Mouse (Mus musculus) midbrain, postnatal 0 days (tissue): Measurements from ENCODE around the gene Gfy. TPM values are rescaled to one million over a fixed set of nuclear protein-coding genes. Genes with fewer than 3 reads are reported as not detected.
A peak's percentile ranks its signal among the peaks of the same experiment; 100 is the strongest.

Experiments used
- ATAC-seq: fragments of 200-750 bp; cut with Nextera tagmentation; 2 replicates; pipeline ENCODE4 v1.8.0; 2017; ENCODE audit warnings: moderate number of reproducible peaks, mild to moderate bottlenecking, moderate TSS enrichment, moderate library complexity; ENCODE audit not compliant: low FRiP score
- DNase-seq: peaks from one replicate; pipeline ENCODE4 v3.0.0-alpha.2; 2015; ENCODE audit warnings: low spot score
- H3K27ac ChIP-seq: fragments of 300-500 bp; sonication (generic); 2 replicates; pipeline ENCODE4 v1.5.1; 2014; ENCODE audit warnings: low read depth, mild to moderate bottlenecking, low read length, mixed read lengths
- H3K27me3 ChIP-seq: fragments of 300-500 bp; sonication (generic); 2 replicates; pipeline ENCODE4 v1.6.1; 2014; ENCODE audit warnings: low read length, control low read depth, mixed read lengths; ENCODE audit not compliant: insufficient read depth
- H3K36me3 ChIP-seq: fragments of 300-500 bp; sonication (generic); 2 replicates; pipeline ENCODE4 v1.6.1; 2014; ENCODE audit warnings: low read length, control low read depth, mixed read lengths; ENCODE audit not compliant: insufficient read depth
- H3K4me1 ChIP-seq: fragments of 300-500 bp; sonication (generic); 2 replicates; pipeline ENCODE4 v1.6.1; 2014; ENCODE audit warnings: mild to moderate bottlenecking, control low read depth, antibody characterized with exemption, low read length, mixed read lengths; ENCODE audit not compliant: insufficient read depth
- H3K4me2 ChIP-seq: fragments of 300-500 bp; sonication (generic); 2 replicates; pipeline ENCODE4 v1.6.1; 2014; ENCODE audit warnings: low read depth, mild to moderate bottlenecking, low read length, mixed read lengths; ENCODE audit not compliant: poor library complexity, severe bottlenecking
- H3K4me3 ChIP-seq: fragments of 300-500 bp; sonication (generic); 2 replicates; pipeline ENCODE4 v1.5.1; 2014; ENCODE audit warnings: low read depth, mild to moderate bottlenecking, low read length, moderate library complexity
- H3K9ac ChIP-seq: fragments of 300-500 bp; sonication (generic); replicated peaks from 2 replicates; pipeline ENCODE4 v1.6.1; 2014; ENCODE audit warnings: mild to moderate bottlenecking, low read length, moderate library complexity, mixed read lengths; ENCODE audit not compliant: poor library complexity, severe bottlenecking
- H3K9me3 ChIP-seq: fragments of 300-500 bp; sonication (generic); 2 replicates; pipeline ENCODE4 v1.6.1; 2016; ENCODE audit warnings: low read length, control low read depth
- CTCF ChIP-seq: IDR thresholded peaks from 2 replicates; pipeline ENCODE4 v1.5.1; 2016; ENCODE audit warnings: antibody characterized with exemption, mild to moderate bottlenecking
- WGBS: fragments of 180-500 bp; shearing (Covaris S2); extraction: QIAGEN DNeasy Blood & Tissue Kit; methylation state at CpG from one replicate; pipeline ENCODE4 v1.1.7; 2014; 5-methylcytosine and 5-hydroxymethylcytosine counted together
- polyA plus RNA-seq: library from polyadenylated mRNA; unstranded; fragments of >200 nt; fragmentation: Nextera tagmentation; extraction: Ambion mirVana; gene quantifications from 2 replicates; pipeline ENCODE4 v1.2.1, GENCODE M21; 2015
- total RNA-seq: library from RNA; depleted of rRNA; stranded (reverse); fragments of >200 nt; gene quantifications from 2 replicates; pipeline ENCODE4 v1.2.3, GENCODE M21; 2014

Gfy gene
- total and polyA plus RNA-seq, 2 experiments from 2014 or later = 0.51 TPM; not detected in 1

DNA sequence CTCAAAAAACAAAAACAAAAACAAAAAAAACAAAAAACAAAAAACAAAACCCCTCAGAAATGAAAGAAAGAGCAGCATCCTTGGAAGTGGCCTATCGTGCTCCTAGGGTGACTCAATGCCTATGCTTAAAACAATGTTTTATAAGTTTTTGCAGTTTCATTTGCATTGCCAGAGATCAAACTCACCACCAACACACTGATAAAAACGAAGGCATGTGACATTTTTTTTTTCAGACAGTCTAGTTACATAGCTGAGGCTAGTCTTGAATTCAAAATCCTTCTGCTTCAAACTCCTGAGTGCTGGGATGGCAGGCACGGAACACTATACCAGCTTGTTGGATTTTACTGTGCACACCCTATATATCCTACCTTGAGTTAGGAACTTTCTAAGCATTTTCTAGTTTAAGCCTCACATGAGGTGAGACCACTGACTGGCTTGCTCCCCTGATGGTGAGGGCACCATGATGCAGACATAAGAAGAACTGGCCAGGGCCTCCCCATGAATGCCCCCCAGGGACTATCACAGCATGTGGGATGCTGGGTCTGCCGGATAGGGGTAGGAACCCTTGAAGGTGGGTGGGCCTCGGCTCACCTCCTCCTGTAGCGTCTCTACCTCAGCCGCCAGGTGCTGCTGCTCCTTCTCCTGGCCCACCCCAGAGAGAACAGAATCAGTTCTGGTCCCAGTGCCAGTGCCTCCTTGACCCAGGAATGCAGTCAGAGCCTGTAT, 13.4 kb upstream of the Gfy start:
- ATAC-seq (no peak), DNase-seq (no peak)
- Histone ChIP-seq H3K4me3 (no peak overlapping the region), H3K4me2 (no peak overlapping the region), H3K9ac (no peak overlapping the region), H3K9me3 (no peaks in the 10 kb centered on the region), H3K36me3 (no peaks in the 10 kb centered on the region), H3K4me1 (no peaks in the 10 kb centered on the region), H3K27ac (no peak overlapping the region), H3K27me3 (no peaks in the 10 kb centered on the region)
- no peak for TF ChIP-seq CTCF
- WGBS = 85% methylated on average over 7 of the region's 7 CpGs

DNA sequence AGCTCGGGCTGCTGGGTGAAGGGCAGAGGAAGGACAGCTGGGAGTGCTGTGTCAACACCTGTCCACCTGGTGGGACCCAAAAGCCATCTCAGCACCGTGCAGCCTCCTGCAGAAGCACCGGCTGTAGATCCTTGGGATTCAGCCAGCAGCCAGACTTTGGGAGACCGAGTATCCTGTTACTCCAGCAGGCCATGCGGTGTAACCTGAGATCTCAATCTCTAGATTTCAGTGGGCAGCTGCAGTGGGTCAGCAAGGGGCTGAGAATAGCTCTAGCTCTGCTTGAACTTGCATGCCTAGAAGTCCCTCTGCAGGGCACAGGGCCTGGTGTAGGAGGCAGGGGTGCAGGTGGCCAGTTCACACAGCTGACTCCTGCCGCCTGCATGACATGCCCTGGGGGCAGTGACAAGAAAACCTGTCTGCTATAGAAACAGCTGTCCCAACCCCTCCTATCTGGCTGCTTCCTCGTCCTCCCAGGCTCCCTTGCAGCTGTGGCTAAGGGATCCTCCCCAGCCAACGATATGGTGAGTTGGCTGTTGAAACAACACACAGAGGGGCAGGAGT, 12.5 kb upstream of the Gfy start:
- ATAC-seq (no peak), DNase-seq (peak; percentile 62)
- Histone ChIP-seq H3K4me1 (no peaks in the 10 kb centered on the region), H3K27ac (no peak overlapping the region), H3K4me3 (no peak overlapping the region), H3K9me3 (no peaks in the 10 kb centered on the region), H3K9ac (no peak overlapping the region), H3K27me3 (no peaks in the 10 kb centered on the region), H3K4me2 (no peak overlapping the region), H3K36me3 (no peaks in the 10 kb centered on the region)
- WGBS = 22% methylated on average over 8 of the region's 8 CpGs
- TF ChIP-seq CTCF = no peak

DNA sequence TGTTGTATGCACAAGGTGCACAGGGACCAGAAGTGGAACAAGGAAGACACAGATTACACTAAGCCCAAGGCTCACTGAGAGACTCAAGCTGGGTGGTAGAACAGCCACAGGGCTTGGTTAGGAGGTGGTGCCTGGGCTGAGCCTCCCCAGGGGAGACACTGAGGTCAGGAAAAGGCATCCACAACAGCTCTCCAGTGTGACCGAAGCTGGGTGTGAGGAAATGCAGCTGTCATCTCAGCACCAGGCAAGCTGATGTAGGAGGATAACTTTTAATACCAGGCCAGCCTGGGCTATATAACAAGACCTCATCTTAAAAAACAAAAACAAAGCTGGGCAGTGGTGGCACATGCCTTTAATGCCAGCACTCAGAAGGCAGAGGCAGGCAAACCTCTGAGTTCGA, 11.8 kb upstream of the Gfy start:
- no peaks in the 10 kb centered on the region for H3K27me3 ChIP-seq
- H3K36me3 ChIP-seq = no peaks in the 10 kb centered on the region
- TF ChIP-seq CTCF = no peak
- H3K9ac ChIP-seq = no peak overlapping the region
- no peaks in the 10 kb centered on the region for H3K4me1 ChIP-seq
- no peak overlapping the region for H3K27ac ChIP-seq
- DNase-seq (no peak), ATAC-seq (no peak)
- 88% methylated on average over 2 of the region's 2 CpGs for WGBS
- no peak overlapping the region for H3K4me3 ChIP-seq
- H3K9me3 ChIP-seq = no peaks in the 10 kb centered on the region
- no peak overlapping the region for H3K4me2 ChIP-seq

DNA sequence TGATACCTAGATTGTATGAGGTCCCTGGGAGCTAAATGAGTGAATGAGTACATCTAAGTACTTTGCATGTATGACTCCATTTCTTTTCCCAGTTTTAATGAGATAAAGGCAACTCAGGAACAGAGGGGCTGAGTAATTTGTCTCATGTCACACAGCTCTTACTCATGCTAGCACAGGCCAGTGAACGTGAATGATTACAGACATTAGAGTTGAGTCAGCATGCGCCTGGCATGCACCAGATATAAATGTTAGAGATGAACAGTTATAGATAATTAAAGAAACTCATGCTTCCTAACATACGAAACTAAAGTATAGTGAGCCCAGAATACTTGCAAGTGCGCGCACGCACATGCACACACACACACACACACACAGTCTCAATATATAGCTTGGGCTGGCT, 10.8 kb upstream of the Gfy start:
- DNase-seq = no peak
- no peak overlapping the region for H3K27ac ChIP-seq
- no peaks in the 10 kb centered on the region for H3K4me1 ChIP-seq
- H3K4me2 ChIP-seq = no peak overlapping the region
- no peak for ATAC-seq
- no peak for TF ChIP-seq CTCF
- H3K36me3 ChIP-seq = no peaks in the 10 kb centered on the region
- 93% methylated on average over 6 of the region's 6 CpGs for WGBS
- H3K4me3 ChIP-seq = no peak overlapping the region
- H3K27me3 ChIP-seq = peaks cover 4% of the 10 kb centered on the region; the same call in 1 of the 2 replicates
- no peaks in the 10 kb centered on the region for H3K9me3 ChIP-seq
- H3K9ac ChIP-seq = no peak overlapping the region

DNA sequence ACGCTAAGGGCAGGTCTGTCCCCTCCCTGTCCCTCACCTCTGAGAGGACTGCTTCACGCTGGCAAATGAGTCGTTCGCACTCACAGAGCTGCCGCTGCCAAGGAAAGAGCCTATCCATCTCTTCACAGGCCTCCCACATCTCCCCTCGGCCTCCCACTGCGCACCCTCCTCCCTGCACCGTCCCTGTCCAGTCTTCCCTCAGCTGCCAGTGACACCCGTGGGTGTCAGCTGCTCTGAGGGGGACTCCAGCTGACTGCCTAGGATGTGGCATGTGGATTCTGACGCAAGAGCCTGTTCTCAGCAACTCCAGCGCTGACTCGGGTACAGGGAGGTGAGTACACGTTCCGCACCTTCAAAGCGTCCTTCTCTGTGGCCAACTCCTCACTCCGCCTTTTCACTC, 10.2 kb upstream of the Gfy start:
- no peak for TF ChIP-seq CTCF
- no peak for ATAC-seq
- no peaks in the 10 kb centered on the region for H3K4me1 ChIP-seq
- H3K36me3 ChIP-seq = no peaks in the 10 kb centered on the region
- no peak overlapping the region for H3K27ac ChIP-seq
- H3K9me3 ChIP-seq = no peaks in the 10 kb centered on the region
- no peak overlapping the region for H3K4me2 ChIP-seq
- no peak overlapping the region for H3K4me3 ChIP-seq
- WGBS = 65% methylated on average over 16 of the region's 16 CpGs
- peaks cover 4% of the 10 kb centered on the region; the same call in 1 of the 2 replicates for H3K27me3 ChIP-seq
- no peak overlapping the region for H3K9ac ChIP-seq
- no peak for DNase-seq

DNA sequence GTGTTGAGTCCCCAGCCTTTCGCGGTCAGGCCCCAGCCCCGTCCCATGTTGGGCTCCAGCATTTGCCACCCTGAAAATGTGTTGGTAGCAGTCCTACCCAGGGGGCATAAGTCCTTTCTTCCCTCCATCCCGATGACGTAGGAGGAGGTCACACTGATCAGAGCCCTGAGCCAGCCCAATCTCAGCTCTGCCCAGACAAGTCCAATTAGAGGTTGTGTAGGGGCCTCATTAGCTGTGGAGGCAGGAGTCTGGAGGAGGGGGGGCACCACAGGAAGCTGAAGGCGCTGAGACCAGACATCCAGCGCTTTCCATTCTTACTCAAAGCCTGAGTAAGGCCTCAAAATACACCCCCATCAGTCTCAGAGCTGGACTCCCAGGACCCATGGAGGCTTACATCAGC, 6.6 kb upstream of the Gfy start:
- H3K9me3 ChIP-seq = no peaks in the 10 kb centered on the region
- H3K4me3 ChIP-seq = no peak overlapping the region
- DNase-seq (no peak), ATAC-seq (no peak)
- H3K27me3 ChIP-seq = peaks cover 33% of the 10 kb centered on the region
- no peak overlapping the region for H3K9ac ChIP-seq
- no peaks in the 10 kb centered on the region for H3K4me1 ChIP-seq
- H3K36me3 ChIP-seq = no peaks in the 10 kb centered on the region
- 65% methylated on average over 7 of the region's 7 CpGs for WGBS
- no peak overlapping the region for H3K27ac ChIP-seq
- H3K4me2 ChIP-seq = no peak overlapping the region
- TF ChIP-seq CTCF = no peak
